Mouse (Mus musculus) kidney, adult 2 months (tissue): ENCODE results near the gene Slc16a13. TPM values are rescaled to one million over a fixed set of nuclear protein-coding genes. Genes with fewer than 3 reads are reported as not detected.

ENCODE experiments used
- DNase-seq: peaks from one replicate; pipeline ENCODE4 v3.0.0; 2021
- H3K27ac ChIP-seq: fragments of 200-500 bp; 2 replicates; pipeline ENCODE4 v1.5.1; 2012; ENCODE audit warnings: low read depth, low read length, control low read depth, inconsistent platforms; ENCODE audit not compliant: insufficient read depth
- H3K27me3 ChIP-seq: fragments of 200-500 bp; replicated peaks from 2 replicates; pipeline ENCODE4 v1.6.1; 2012; ENCODE audit warnings: mild to moderate bottlenecking, moderate library complexity, low read length, inconsistent platforms; ENCODE audit not compliant: control insufficient read depth, insufficient read depth
- H3K36me3 ChIP-seq: fragments of 200-500 bp; 2 replicates; pipeline ENCODE4 v1.6.1; 2012; ENCODE audit warnings: mild to moderate bottlenecking, moderate library complexity, low read length, inconsistent platforms; ENCODE audit not compliant: control insufficient read depth, insufficient read depth
- H3K4me1 ChIP-seq: fragments of 200-500 bp; 2 replicates; pipeline ENCODE4 v1.6.1; 2011; ENCODE audit warnings: low read length; ENCODE audit not compliant: control insufficient read depth, insufficient read depth
- H3K4me3 ChIP-seq: fragments of 200-500 bp; 2 replicates; pipeline ENCODE4 v1.5.1; 2011; ENCODE audit warnings: mild to moderate bottlenecking, low read depth, low read length, control low read depth; ENCODE audit not compliant: insufficient read depth
- CTCF ChIP-seq: fragments of 200-500 bp; conservative IDR thresholded peaks from 2 replicates; pipeline ENCODE4 v1.5.1; 2011; ENCODE audit warnings: low read depth, mild to moderate bottlenecking, control low read depth, low read length, moderate library complexity, mixed read lengths; ENCODE audit not compliant: insufficient read depth, insufficient read length
- POLR2A ChIP-seq: fragments of 200-500 bp; IDR thresholded peaks from one replicate; pipeline ENCODE4 v1.6.1; 2011; ENCODE audit warnings: low read depth, low read length, control low read depth
- WGBS: fragments of 180-500 bp; shearing (Covaris S2); methylation state at CpG from one replicate; pipeline ENCODE4 v1.1.7; 2018; 5-methylcytosine and 5-hydroxymethylcytosine counted together
- polyA plus RNA-seq: library from polyadenylated mRNA; depleted of rRNA; stranded (reverse); fragments of >200 nt; gene quantifications from 2 replicates; pipeline ENCODE4 v1.2.3, GENCODE M21; 2012

Gene Slc16a13
- polyA plus RNA-seq, 1 experiment = 44.0 TPM

GRCm38 (mm10) chr11:70199107-70199506 lies 21.8 kb downstream of the Slc16a13 start:
- no peaks in the 10 kb centered on the region for H3K27me3 ChIP-seq
- H3K36me3 ChIP-seq = no peaks in the 10 kb centered on the region
- TF ChIP-seq POLR2A (no peak), CTCF (no peak)
- H3K4me1 ChIP-seq = peaks cover 4% of the 10 kb centered on the region; the same call in 1 of the 2 replicates
- H3K27ac ChIP-seq = peak overlapping the region; percentile 54; the same call in 1 of the 2 replicates
- DNase-seq = no peak
- 74% methylated on average over 8 of the region's 8 CpGs for WGBS
- no peak overlapping the region for H3K4me3 ChIP-seq

GRCm38 (mm10) chr11:70198332-70198731 lies 22.5 kb downstream of the Slc16a13 start:
- WGBS = 78% methylated on average over 3 of the region's 3 CpGs
- DNase-seq = no peak
- Histone ChIP-seq H3K27ac (no peak overlapping the region), H3K36me3 (no peaks in the 10 kb centered on the region), H3K4me3 (no peak overlapping the region), H3K4me1 (peaks cover 10% of the 10 kb centered on the region; the same call in 1 of the 2 replicates), H3K27me3 (no peaks in the 10 kb centered on the region)
- TF ChIP-seq CTCF (no peak), POLR2A (no peak)

- no peak for TF ChIP-seq POLR2A
- TF ChIP-seq CTCF = no peak
- Histone ChIP-seq H3K27ac (peak overlapping the region; percentile 62; the same call in 1 of the 2 replicates), H3K36me3 (no peaks in the 10 kb centered on the region), H3K4me1 (peaks cover 12% of the 10 kb centered on the region; the same call in 1 of the 2 replicates), H3K27me3 (no peaks in the 10 kb centered on the region), H3K4me3 (no peak overlapping the region)
- peak; percentile 78 for DNase-seq
- WGBS = 37% methylated on average over 11 of the region's 11 CpGs
These were observed 27.2 kb downstream of the Slc16a13 start for GRCm38 (mm10) chr11:70193354-70194285.

GRCm38 (mm10) chr11:70192157-70192556 lies 28.7 kb downstream of the Slc16a13 start:
- peaks cover 12% of the 10 kb centered on the region; the same call in 1 of the 2 replicates for H3K4me1 ChIP-seq
- DNase-seq = no peak
- H3K36me3 ChIP-seq = no peaks in the 10 kb centered on the region
- H3K4me3 ChIP-seq = no peak overlapping the region
- no peaks in the 10 kb centered on the region for H3K27me3 ChIP-seq
- TF ChIP-seq CTCF = no peak
- TF ChIP-seq POLR2A = no peak
- no peak overlapping the region for H3K27ac ChIP-seq
- WGBS = 86% methylated on average over 4 of the region's 4 CpGs

GRCm38 (mm10) chr11:70191188-70191587 lies 29.7 kb downstream of the Slc16a13 start:
- Histone ChIP-seq H3K36me3 (no peaks in the 10 kb centered on the region), H3K27ac (no peak overlapping the region), H3K4me3 (no peak overlapping the region), H3K27me3 (no peaks in the 10 kb centered on the region), H3K4me1 (peaks cover 12% of the 10 kb centered on the region; the same call in 1 of the 2 replicates)
- WGBS = 87% methylated on average over 6 of the region's 6 CpGs
- no peak for TF ChIP-seq POLR2A
- TF ChIP-seq CTCF = no peak
- no peak for DNase-seq

- WGBS = 69% methylated on average over 28 of the region's 28 CpGs
- Histone ChIP-seq H3K27me3 (no peaks in the 10 kb centered on the region), H3K36me3 (no peaks in the 10 kb centered on the region), H3K27ac (no peak overlapping the region), H3K4me1 (peaks cover 12% of the 10 kb centered on the region; the same call in 1 of the 2 replicates), H3K4me3 (no peak overlapping the region)
- TF ChIP-seq POLR2A (no peak), CTCF (no peak)
- peak; percentile 42 for DNase-seq
These were observed 31.3 kb downstream of the Slc16a13 start for GRCm38 (mm10) chr11:70189319-70190134.
